Mouse (Mus musculus): ENCODE results near the gene R3hdm1. TPM values are rescaled to one million over a fixed set of nuclear protein-coding genes. Genes with fewer than 3 reads are reported as not detected.

The R3hdm1 gene
- total and polyA plus RNA-seq, 3 experiments = 17.8 to 75.7 (median 33.9) TPM

DNA sequence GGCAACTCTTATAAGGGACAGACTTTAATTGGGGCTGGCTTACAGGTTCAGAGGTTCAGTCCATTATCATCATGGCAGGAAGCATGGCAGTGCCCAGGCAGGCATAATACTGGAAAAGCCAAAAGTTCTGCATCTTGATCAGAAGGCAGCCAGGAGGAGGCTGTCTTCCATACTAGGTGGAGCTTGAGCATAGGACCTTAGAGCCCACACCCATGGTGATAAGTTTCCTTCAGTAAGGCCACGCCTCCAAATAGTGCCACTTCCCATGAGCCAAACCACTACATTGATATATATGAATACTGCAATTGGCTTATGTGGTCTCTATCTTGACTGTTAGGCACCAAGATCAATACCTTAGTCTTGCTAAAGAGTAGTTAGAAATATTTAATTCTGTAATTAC is 172.8 kb downstream of the R3hdm1 start:
- no peak for DNase-seq (ENCODE audit: extremely low read depth)
- Histone ChIP-seq H3K36me3 (replicated peaks in 1 of 2; ENCODE audit: control insufficient read depth in 1 of 2, insufficient read depth in 1 of 2, low read length in 1 of 2) (peaks cover 55 to 86% of the 10 kb centered on the region in 2 experiments), H3K4me2 (ENCODE audit: insufficient read depth, low read depth, poor library complexity, severe bottlenecking) (no peak overlapping the region), H3K4me3 (replicated peaks in 1 of 3; ENCODE audit: low read depth in 2 of 3, low read length in 2 of 3, poor library complexity in 1 of 3) (no peak overlapping the region), H3K79me2 (replicated peaks; ENCODE audit: control insufficient read depth, extremely low read depth, insufficient read depth, poor library complexity, severe bottlenecking) (no peaks in the 10 kb centered on the region), H3K27ac (ENCODE audit: insufficient read depth, low read depth) (no peak overlapping the region), H3K9ac (ENCODE audit: insufficient read depth, low read depth) (no peak overlapping the region), H3K27me3 (replicated peaks) (no peaks in the 10 kb centered on the region), H3K4me1 (ENCODE audit: control insufficient read depth in 1 of 2, insufficient read depth in 2 of 2) (no peaks in the 10 kb centered on the region), H3K9me3 (replicated peaks; ENCODE audit: low read length) (no peaks in the 10 kb centered on the region)
- dilution Hi-C loops (cut with MboI; ENCODE audit: extremely low pct_ligation_motif_present, extremely low pct_unique_long_range_greater_than_20kb, low sequenced_read_pairs) (no loop called here), in situ Hi-C loops (cut with MboI; ENCODE audit: low pct_ligation_motif_present, low pct_unique_long_range_greater_than_20kb, low sequenced_read_pairs) (loop anchor here (10.0 kb wide), 1 partner anchor 59 kb away; no protein-coding TSS in a partner anchor)
- TF ChIP-seq ELF1 (IDR thresholded peaks at IDR 0.05; ENCODE audit: low read depth, low read length) (no peak), NELFE (IDR thresholded peaks at IDR 0.05; ENCODE audit: low read depth, low read length) (no peak), SIN3A (IDR thresholded peaks at IDR 0.05; ENCODE audit: low read length) (no peak), EP300 (IDR thresholded peaks at IDR 0.05; ENCODE audit: low read length) (no peak), JUND (conservative IDR thresholded peaks at IDR 0.05; ENCODE audit: low read depth, low read length) (no peak), POLR2A (IDR thresholded peaks at IDR 0.05; ENCODE audit: low read depth, low read length) (no peak), MXI1 (IDR thresholded peaks at IDR 0.05; ENCODE audit: low read depth, low read length) (no peak), TBP (conservative IDR thresholded peaks at IDR 0.05; ENCODE audit: low read depth, low read length) (no peak), GABPA (IDR thresholded peaks at IDR 0.05; ENCODE audit: insufficient replicate concordance, low read depth, low read length) (no peak), BHLHE40 (IDR thresholded peaks at IDR 0.05; ENCODE audit: low read depth, low read length) (no peak), ETS1 (conservative IDR thresholded peaks at IDR 0.05; ENCODE audit: low read depth, low read length) (no peak), CHD2 (IDR thresholded peaks at IDR 0.05; ENCODE audit: low read length) (no peak), PAX5 (IDR thresholded peaks at IDR 0.05; ENCODE audit: low read length) (no peak), SMC3 (IDR thresholded peaks at IDR 0.05; ENCODE audit: low read depth, low read length) (no peak), ZC3H11A (IDR thresholded peaks at IDR 0.05; ENCODE audit: low read depth, low read length) (no peak)

DNA sequence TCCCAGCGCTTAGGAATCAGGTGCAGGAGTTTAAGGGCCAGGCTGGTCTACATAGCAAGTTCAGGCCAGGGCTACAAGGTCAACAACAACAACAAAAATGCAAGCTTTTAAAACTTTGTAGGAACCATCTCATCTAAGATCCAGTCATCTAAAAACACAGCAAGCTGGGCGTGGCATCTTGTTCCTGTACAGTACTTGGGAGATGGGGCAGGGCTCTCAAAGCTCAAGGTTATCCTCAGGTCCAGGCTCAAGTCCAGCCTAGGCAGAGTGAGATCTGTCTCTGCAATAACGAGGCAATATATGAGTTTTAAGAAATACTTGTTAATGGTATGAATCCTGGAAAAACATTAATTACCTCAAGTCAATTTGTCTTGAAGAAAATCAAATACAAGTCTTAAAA is 175.5 kb downstream of the R3hdm1 start:
- Histone ChIP-seq H3K27me3 (replicated peaks) (no peaks in the 10 kb centered on the region), H3K36me3 (replicated peaks in 1 of 2; ENCODE audit: control insufficient read depth in 1 of 2, insufficient read depth in 1 of 2, low read length in 1 of 2) (peaks cover 45 to 71% of the 10 kb centered on the region in 2 experiments), H3K4me3 (replicated peaks in 1 of 3; ENCODE audit: low read depth in 2 of 3, low read length in 2 of 3, poor library complexity in 1 of 3) (no peak overlapping the region), H3K4me2 (ENCODE audit: insufficient read depth, low read depth, poor library complexity, severe bottlenecking) (no peak overlapping the region), H3K4me1 (ENCODE audit: control insufficient read depth in 1 of 2, insufficient read depth in 2 of 2) (peaks cover 0 to 4% of the 10 kb centered on the region in 2 experiments; a peak in 1 of 4 replicates), H3K27ac (ENCODE audit: insufficient read depth, low read depth) (no peak overlapping the region), H3K9me3 (replicated peaks; ENCODE audit: low read length) (no peaks in the 10 kb centered on the region), H3K9ac (ENCODE audit: insufficient read depth, low read depth) (no peak overlapping the region), H3K79me2 (replicated peaks; ENCODE audit: control insufficient read depth, extremely low read depth, insufficient read depth, poor library complexity, severe bottlenecking) (no peaks in the 10 kb centered on the region)
- no peak for DNase-seq (ENCODE audit: extremely low read depth)
- TF ChIP-seq RCOR1 (conservative IDR thresholded peaks at IDR 0.05; ENCODE audit: low read depth, low read length) = no peak
- no peak for TF ChIP-seq USF2 (conservative IDR thresholded peaks at IDR 0.05; ENCODE audit: low read depth, low read length)
- TF ChIP-seq MYC (IDR thresholded peaks at IDR 0.05; ENCODE audit: low read depth, low read length) = no peak
- in situ Hi-C loops (cut with MboI; ENCODE audit: low pct_ligation_motif_present, low pct_unique_long_range_greater_than_20kb, low sequenced_read_pairs) = loop anchor here (10.0 kb wide), 1 partner anchor 56 kb away; no protein-coding TSS in a partner anchor
- dilution Hi-C loops (cut with MboI; ENCODE audit: extremely low pct_ligation_motif_present, extremely low pct_unique_long_range_greater_than_20kb, low sequenced_read_pairs) = no loop called here
